Mouse (Mus musculus) macrophage (primary cell): ENCODE results near the gene Atf7. TPM values are rescaled to one million over a fixed set of nuclear protein-coding genes. Genes with fewer than 3 reads are reported as not detected.

Experiments
- H3K27ac ChIP-seq: fragments of 350-480 bp; formaldehyde crosslinking; 2 replicates; pipeline ENCODE4 v1.9.0; 2021
- H3K36me3 ChIP-seq: fragments of 350-480 bp; formaldehyde crosslinking; 2 replicates; pipeline ENCODE4 v1.9.0; 2021; ENCODE audit errors: inconsistent target
- H3K4me3 ChIP-seq: fragments of 350-480 bp; formaldehyde crosslinking; 2 replicates; pipeline ENCODE4 v1.9.0; 2021; ENCODE audit errors: inconsistent target
- H3K79me2 ChIP-seq: fragments of 350-480 bp; formaldehyde crosslinking; 2 replicates; pipeline ENCODE4 v1.9.0; 2021; ENCODE audit errors: inconsistent target
- WGBS: methylation state at CpG from one replicate; pipeline ENCODE4 v1.1.7; 2026; ENCODE audit warnings: inconsistent platforms; ENCODE audit not compliant: missing documents; 5-methylcytosine and 5-hydroxymethylcytosine counted together
- polyA plus RNA-seq: library from polyadenylated mRNA; stranded (reverse); fragments of 250-400 nt; gene quantifications from 3 replicates; pipeline ENCODE4 v1.2.4, GENCODE M21; 2018; ENCODE audit warnings: inconsistent platforms

Gene Atf7
- polyA plus RNA-seq, 1 experiment from 2014 or later: 59.3 TPM

GRCm38 (mm10) chr15:102498322-102498721 is 126.9 kb downstream of the Atf7 start:
- no peak overlapping the region for H3K4me3 ChIP-seq
- H3K79me2 ChIP-seq: peaks cover 43% of the 10 kb centered on the region
- H3K36me3 ChIP-seq: peaks cover 86% of the 10 kb centered on the region
- 93% methylated on average over 3 of the region's 3 CpGs for WGBS
- H3K27ac ChIP-seq: no peak overlapping the region

- Histone ChIP-seq H3K79me2 (peaks cover 90% of the 10 kb centered on the region), H3K27ac (no peak overlapping the region), H3K36me3 (peaks cover 99% of the 10 kb centered on the region), H3K4me3 (no peak overlapping the region)
- WGBS: 94% methylated on average over 1 of the region's 1 CpGs
Observed at GRCm38 (mm10) chr15:102487664-102488063, 137.6 kb downstream of the Atf7 start.

DNA sequence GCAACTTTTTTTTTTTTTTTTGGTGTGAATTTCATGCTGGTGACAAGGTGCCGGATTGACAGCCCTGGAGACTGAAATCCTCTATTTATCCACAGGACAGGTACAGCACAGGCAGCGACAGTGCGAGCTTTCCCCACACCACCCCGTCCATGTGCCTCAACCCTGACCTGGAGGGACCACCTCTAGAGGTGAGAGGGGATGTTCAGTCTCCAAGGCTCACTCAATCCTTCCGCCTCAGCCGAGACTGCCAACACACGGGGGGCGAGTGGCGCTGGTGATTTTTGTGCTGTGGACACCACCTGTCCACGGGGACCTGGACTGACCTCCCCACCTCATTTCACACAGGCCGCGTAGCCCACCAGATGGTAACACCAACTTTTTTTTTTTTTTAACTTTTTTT is 139.4 kb downstream of the Atf7 start:
- Histone ChIP-seq H3K27ac (no peak overlapping the region), H3K36me3 (peaks cover 92% of the 10 kb centered on the region), H3K79me2 (peaks cover 90% of the 10 kb centered on the region), H3K4me3 (no peak overlapping the region)
- WGBS: 97% methylated on average over 9 of the region's 12 CpGs

- Histone ChIP-seq H3K36me3 (peaks cover 79% of the 10 kb centered on the region), H3K4me3 (no peak overlapping the region), H3K27ac (no peak overlapping the region), H3K79me2 (peaks cover 100% of the 10 kb centered on the region)
- 96% methylated on average over 3 of the region's 3 CpGs for WGBS
Observed at GRCm38 (mm10) chr15:102483136-102483535, 142.1 kb downstream of the Atf7 start.

Other genes starting within 250 kb of the Atf7 start
- gene Sp1, start 219.3 kb downstream of the Atf7 start, polyA plus RNA-seq: 19.8 to 22.7 TPM (median 22.6 TPM) in 3 replicates
- gene Amhr2, start 180.1 kb downstream of the Atf7 start, polyA plus RNA-seq: 0.07 TPM in 1 of 3 replicates, not detected in the others
- gene Prr13, start 166.4 kb downstream of the Atf7 start, polyA plus RNA-seq: 149 to 380 TPM (median 236 TPM) in 3 replicates
- gene Pcbp2, start 154.9 kb downstream of the Atf7 start, polyA plus RNA-seq: 469 to 548 TPM (median 534 TPM) in 3 replicates
- not detected in 3 replicates for gene Gm10337, start 121.7 kb downstream of the Atf7 start, polyA plus RNA-seq
- gene Map3k12, start 108.4 kb downstream of the Atf7 start, polyA plus RNA-seq: 4.7 to 7.1 TPM (median 5.2 TPM) in 3 replicates
- gene Tarbp2, start 107.3 kb downstream of the Atf7 start, polyA plus RNA-seq: 12.9 to 30.0 TPM (median 24.7 TPM) in 3 replicates
- gene Npff, start 100.5 kb downstream of the Atf7 start, polyA plus RNA-seq: 0.41 to 1.8 TPM (median 1.0 TPM) in 3 replicates
- 0.19 TPM in 1 of 3 replicates, not detected in the others for gene Gm28047, start 397 bp downstream of the Atf7 start, polyA plus RNA-seq
- gene Atp5g2, start 46.9 kb upstream of the Atf7 start, polyA plus RNA-seq: 113 to 295 TPM (median 267 TPM) in 3 replicates
- gene Calcoco1, start 96.7 kb upstream of the Atf7 start, polyA plus RNA-seq: 11.1 to 58.2 TPM (median 32.4 TPM) in 3 replicates